Mouse (Mus musculus) layer of hippocampus, adult 9-10 months (tissue): ENCODE results near the gene Akr1c19.
"Not testable (repeated sequence)": the region's sequence is repeated elsewhere in the genome, so short reads cannot be mapped to it uniquely, and the experiment has no call there.

Source experiments
- DNase-seq: peaks from one replicate; pipeline ENCODE4 v3.0.0; 2022; ENCODE audit warnings: low spot score

Gene Akr1c19

DNA sequence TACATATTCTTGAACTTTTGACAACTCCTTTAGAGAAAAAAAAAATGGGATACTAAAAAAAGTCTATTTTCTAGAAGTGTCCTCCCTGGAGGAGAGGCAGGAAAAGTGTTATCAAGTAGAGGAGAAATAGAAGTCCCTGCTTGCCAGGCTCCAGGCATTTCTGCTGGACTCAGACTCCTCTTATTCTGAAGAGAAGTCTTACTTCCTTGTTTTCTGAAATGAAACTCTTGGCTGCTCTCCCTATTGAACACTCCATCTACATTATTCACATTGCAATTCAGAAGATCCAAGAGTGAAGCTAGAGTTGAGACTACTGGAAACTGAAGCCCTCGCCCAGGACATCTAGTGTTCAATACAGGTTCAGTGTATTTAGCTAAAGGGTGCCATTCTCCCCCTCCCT is at the start of gene Akr1c19:
Gene Akr1c19 (plus strand): TSS at position 260 of the 400 bp plus-strand sequence.
- DNase-seq = no peak

DNA sequence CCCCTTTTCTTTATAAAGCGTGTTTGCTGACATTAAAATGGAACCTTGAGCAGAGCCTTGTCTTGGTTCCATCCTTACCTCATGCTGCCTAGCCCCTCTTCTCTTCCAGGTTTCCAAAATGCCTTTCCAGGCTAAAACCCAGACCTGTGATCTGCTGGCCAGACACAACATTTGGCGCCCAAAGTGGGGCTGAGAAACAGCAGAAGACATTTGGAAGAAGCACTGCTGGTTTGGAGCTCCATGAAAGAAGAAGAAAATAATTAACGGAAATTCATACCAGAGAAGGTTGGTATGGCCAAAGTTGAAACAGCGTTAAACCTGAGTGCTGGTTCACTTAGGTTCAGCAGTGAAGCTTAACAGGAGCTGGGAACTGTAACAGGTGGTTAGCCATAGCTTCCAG is 47.2 kb upstream of the Akr1c19 start:
- DNase-seq = not testable (repeated sequence)

DNA sequence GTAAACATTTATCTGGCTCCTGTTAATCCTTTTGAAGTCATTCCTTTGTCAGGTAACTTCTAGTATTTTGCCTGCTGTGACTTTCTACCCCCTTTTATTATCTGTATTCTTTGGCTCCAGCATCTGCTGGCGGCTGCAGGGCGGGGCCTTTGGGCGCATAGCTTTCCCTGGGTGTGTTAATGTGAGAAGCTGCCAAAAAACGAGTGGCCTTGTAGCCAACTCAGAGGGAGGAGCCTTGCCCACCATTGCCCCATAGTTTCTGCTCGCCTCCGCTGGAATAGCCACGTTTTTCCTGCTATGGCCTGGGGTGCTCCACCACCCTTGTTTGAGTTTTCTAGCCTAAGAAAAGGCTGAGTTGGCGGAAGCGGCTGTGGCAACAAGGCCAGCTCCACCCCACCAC is 45.4 kb upstream of the Akr1c19 start:
- no peak for DNase-seq

DNA sequence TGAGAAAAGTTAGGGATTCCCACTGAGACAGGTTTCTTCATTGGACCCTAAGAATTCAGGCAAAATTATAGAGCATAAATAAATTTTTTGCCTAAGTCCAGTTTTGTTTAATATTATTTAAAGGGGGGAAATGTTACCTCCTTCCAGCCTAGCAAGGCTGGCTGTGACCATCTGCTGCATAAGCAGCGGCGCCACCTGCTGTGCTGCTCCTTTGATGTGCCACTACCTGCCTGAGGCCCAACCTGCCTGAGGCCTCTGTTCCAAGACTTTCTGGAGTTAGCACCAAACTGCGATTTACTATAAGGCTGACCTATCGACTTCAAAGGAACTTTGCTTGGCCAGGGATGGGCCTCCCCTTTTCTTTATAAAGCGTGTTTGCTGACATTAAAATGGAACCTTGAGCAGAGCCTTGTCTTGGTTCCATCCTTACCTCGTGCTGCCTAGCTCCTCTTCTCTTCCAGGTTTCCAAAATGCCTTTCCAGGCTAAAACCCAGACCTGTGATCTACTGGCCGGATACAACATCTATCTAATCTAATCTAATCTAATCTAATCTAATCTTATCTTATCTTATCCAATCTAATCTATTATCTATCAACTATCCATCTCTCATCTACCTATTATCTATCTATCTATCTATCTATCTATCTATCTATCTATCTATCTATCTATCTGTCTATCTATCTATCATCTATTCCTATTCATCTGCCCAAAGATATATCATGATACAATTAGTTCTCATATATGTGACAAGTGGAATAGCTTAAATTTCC is 41.7 kb upstream of the Akr1c19 start:
- DNase-seq = not testable (repeated sequence)

DNA sequence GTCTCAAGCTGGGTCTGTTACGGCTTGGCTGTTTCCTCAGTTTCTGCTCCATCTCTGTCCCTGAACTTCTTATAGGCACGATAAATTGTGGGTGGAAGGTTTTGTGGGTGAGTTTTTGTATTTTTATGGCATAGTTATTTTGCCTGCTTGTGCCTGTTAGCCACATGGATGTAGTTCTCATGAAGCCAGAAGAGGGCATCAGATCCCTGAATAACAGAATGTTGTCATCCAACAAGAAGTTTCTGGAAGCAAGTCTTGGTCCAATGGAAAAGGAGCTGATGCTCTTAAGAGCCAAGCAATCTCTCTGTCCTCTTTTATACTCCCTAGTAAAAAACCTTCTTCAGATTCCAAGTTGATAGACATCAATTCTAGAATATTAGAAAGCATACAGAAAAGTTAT is 40.3 kb upstream of the Akr1c19 start:
- peak; percentile 3 for DNase-seq

DNA sequence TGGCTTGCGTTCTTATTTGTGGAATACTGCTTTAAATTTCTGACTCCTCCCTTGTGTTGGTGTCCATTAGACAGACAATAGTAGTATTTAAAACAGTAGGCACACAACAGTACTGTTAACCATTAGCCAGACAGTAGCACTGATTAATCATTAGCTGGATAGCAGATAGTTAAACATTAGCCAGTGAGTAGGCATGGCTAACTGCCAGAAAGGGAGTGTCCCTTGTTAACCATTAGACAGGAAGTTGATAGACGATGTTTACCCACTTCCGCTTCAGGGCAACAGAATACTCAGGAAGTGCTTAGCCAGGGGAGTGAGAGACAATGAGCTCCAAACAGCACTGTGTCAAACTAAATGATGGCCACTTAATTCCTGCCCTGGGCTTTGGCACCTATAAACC is 37.6 kb upstream of the Akr1c19 start, which contains the start of gene Akr1c13:
Gene Akr1c13 (plus strand): TSS at position 247 of the 400 bp plus-strand sequence.
- no peak for DNase-seq

DNA sequence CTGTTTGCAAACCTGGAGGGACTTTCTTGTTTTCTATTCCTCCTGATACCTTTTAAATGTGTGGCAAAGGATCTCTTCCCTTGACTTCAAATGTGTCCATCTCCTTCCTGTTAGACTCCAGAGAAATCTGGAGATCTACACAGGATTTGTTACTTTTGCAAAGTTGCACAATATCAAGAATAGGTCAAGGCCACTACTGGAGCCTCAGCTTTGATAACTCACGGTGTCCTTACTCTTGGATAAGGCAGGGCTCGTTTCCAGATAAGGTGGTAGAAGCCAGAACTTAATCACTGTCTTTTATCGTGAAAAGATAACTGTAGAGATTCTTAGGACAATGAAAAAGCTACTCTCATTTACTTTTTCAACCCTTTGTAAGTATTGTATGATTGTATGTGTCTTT is 36.0 kb upstream of the Akr1c19 start:
- DNase-seq = no peak

DNA sequence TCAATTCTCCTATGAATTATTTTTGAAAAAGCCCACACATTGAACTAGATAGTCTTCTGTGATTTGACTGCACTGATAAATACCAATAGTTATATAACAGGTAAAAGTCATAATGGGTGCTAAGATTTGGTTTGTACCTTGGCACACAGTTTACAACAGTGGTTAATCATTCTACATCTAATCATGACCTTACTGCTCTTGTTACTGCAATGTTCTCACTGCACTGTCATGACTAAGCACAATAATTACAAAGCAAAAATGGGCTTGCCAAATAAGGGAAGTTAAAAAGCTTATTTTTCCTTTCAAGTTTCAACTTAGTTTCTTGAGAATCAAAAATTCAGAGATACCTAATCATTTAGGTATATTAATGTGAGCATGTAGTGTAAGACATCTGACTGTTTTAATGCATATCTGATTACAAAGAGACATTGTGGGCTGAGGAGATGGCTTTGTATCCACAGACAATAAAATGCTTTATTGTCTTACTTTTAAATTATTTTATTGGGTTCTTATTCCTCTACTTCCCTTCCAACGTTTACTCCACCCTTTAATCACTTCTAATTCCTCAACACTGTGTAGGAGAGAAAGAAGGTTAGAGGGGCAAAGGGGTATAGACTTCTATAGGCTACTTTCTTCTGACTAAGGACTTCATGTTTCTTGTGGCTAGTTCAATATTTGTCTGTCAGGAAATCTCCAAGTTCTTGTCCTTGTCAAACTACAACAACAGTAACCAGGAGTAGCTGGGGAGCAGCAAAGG is 22.2 kb upstream of the Akr1c19 start:
- no peak for DNase-seq

DNA sequence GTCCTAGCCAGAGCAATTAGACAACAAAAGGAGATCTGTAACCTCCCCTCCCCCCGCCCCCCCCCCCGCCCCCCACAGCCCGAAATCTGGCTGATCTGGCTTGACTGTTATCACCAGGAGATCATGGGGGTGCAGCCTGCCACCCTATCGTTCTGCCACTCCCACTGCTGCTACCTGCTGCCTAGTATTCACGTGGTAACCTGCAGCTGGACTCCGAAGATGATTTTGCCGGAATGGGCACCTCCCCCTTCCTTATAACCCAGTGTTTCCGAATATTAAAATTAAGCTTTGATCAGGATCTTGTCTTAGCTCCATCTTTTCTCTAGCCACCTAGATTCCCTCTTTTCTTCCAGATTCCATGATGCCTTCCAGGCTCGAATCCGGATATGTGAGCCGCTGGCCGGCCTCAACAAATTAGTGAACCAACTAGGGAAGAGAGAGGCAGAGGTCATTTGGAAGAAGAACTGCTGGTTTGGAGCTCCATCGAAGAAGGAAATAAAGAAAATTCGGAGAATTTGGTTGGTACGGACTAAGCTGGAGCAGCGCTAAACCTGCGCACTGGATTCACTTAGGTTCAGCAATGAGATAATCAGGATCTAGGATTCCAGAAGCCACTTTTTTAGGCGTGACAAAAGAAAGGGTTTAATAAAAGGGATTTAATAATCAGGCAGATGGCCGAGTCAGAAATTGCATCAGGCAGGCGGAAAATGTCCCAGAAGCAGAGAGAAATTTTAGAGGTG is 16.8 kb upstream of the Akr1c19 start:
- DNase-seq = no peak

DNA sequence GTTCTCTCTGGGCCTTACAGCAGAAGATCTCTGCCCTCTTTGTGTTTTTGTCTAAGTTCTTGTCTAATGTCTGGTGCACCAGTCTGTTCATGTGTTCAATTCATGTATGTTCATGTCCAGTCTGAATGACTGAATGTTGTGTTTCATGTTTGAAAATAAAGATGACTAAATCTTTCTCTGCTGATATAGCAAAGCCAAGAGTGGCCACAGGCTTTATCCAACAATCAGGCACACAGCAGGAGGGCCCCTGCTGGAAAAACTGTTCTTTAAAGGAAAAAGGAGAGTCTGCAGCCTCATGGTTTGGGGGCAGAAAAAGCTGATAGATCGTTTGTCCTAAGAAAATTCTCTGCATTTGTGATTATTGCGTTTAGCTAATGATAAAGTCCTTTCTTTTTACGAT is 16.2 kb upstream of the Akr1c19 start:
- DNase-seq = no peak

DNA sequence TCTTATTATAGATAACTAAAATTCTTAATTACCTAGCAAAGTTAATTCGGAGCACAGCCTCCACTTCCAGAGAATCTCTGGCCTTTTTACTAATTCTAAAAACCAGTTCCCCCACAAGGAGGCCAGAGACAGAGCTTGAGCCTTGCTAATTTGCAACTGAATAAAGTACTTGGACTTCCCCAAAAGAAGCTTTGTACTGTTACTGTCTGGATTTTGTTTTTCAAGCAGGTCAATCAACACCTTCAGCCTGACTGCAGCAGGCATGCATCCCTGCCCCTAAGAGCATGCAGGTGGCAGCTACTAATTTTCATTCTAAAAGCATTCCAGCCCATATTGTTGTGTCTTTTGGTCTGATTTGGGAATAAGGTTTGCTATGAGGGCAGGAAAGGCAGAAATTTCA is 13.0 kb upstream of the Akr1c19 start:
- not testable (repeated sequence) for DNase-seq

DNA sequence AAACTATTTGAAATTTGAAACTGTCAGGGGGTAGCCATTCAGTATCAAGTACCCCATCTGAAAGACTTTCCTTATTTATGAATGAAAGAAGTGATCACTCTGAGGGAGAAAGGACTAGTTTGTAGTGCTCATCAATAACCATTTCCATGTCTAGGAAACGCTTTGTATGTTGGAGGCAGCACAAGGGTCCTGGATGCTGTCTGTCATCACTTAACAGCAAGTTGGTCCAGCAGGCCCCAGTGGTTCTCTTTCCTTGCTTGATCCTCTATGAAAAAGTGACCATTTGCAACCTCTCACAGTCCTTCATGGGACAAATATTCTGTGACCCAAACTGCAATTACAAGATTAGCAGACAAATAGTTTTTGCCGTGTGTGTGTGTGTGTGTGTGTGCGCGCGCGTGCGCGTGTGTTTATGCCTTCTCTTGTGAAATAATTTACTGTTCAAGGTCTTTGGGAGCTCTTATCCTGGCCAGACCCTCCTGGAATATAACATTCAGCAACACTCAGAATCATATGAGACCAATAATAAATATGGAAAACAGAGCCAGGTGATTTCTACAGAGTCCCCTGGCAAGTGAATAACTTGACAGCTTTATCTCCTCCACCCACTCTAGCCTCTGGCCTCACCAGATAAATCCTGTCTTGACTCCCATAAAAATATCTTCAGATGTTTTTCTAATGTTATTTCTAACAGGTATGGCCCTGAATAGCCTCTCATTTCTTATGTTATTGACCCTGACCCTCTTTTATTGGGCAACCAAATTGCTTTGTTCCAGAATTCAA is 2.5 kb downstream of the Akr1c19 start:
- DNase-seq = no peak

DNA sequence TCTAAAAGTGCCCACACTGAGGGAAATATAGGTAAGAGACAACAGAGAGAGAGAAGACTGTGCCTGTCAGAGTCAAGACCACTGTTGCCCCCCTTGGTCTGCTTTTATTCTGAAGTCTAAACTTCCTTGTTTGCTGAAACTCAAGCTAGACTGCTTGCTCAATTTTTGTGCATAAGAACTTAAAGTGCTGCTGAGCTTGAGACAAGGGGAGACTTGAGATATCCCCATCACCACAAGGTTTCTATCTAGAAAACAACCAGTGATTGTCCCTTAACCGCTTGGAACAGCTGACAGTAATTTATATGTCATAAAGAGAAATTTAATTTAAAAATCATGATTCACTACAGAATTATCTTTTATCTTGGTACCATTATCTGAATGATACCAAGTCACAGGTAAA is 4.6 kb downstream of the Akr1c19 start:
- no peak for DNase-seq

DNA sequence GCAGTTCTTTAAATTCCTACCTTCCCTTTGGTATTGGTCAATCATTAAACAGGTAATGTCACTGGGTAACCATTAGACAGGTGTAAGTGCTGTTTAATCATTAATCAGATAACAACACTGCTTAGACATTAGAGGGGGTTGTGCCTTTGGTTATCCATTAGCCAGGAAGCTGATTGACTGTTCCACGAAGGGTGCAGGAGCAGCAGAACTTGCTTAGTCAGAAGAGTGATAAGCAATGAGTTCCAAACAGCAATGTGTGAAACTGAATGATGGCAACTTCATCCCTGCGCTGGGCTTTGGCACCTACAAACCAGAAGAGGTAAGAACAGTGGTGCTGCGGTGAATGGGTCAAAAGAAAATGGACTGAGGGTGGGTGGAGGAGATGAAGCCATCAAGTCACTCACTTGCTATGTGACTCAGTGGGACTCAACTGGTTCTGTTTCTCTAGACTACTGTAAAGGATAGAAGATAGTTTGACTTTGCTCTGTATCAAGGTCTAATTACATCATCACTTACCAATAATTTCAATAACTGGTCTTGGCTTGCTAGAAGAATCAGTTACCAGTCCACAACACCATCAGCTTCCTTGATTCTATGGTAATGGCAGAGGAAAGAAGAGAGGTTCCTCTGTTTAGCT is 5.2 kb downstream of the Akr1c19 start:
- no peak for DNase-seq

DNA sequence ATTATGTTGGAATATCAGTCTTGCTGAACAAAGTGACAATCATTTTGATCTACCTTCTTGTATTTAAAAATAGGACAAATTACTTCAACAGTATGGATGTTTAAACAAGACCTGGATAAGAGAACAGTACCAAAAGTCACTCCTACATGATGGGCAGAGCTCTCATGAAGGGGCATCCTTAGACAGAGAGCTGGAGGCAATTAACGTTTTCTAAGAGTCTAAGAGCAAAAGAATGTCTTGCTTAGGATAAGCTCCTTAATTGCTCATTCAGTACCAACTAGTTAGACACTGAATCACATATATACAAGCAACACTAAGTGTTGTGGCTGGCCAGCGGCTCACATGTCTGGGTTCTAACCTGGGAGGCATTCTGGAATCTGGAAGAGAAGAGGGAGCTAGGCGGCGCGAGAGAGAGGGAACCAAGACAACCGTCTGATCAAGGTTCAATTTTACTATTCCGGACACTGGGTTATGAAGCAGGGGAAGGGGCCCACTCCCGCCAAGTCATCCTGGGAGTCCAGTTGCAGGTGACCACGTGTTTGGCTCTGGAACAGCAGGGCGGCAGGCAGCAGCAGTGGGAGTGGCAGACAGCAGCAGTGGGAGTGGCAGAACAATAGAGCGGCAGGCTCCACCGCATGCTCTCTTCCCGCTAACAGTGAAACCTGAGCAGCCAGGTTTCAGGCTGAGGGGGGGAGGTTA is 16.5 kb downstream of the Akr1c19 start:
- DNase-seq = no peak

DNA sequence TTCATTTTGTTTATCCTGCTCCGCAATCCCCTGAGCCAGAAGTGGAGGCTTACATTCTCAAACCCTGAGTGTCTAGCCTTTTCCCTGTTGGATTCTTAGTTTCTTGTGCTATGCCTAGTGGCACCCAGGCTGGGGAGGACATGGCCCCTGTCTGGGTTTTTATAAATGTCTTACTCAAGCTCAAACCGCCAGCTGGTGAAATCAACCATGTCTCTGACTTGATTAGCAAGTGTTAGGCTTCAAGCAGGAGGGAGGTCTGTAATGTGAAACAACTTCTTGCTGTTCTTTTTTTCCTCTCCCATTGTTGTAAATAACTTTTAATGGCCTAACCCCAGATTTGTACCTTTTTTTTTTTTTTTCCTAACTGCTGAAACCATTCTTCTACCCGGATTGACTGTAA is 20.8 kb downstream of the Akr1c19 start:
- DNase-seq = no peak

DNA sequence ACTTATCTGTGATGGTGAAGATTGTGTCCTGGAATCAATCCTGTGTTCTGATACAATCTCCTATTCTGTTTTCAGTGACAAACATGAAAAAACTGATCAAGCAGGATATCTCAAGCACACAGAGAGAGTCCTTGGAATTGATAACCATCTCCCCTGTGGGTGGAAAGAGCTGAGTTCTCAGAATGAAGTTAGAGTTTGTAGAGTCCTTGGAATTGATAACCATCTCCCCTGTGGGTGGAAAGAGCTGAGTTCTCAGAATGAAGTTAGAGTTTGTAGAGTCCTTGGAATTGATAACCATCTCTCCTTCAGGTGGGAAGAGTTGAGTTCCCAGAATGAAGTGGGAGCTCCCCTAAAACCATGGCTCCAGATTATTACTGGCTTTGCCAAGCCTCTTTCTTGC is 28.4 kb downstream of the Akr1c19 start:
- not testable (repeated sequence) for DNase-seq

DNA sequence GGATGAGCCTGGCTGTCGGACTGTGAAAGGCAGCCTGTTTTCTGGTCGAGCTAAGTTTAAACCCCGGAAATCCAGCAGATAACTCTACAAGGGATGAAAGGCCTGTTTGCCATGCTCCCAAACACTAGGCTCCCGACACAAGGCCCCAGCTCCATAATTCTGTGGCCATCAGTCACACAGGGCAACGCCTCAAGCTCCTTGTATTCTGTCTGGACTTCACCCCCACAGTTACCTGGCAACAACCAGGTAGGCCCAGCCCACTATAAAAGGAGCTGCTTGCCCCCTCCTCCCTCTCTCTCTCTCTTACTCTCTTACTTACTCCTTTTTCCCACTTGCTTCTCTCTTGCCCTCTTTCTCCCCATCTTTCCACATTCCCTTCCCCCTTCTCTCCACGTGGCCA is 28.8 kb downstream of the Akr1c19 start:
- no peak for DNase-seq

DNA sequence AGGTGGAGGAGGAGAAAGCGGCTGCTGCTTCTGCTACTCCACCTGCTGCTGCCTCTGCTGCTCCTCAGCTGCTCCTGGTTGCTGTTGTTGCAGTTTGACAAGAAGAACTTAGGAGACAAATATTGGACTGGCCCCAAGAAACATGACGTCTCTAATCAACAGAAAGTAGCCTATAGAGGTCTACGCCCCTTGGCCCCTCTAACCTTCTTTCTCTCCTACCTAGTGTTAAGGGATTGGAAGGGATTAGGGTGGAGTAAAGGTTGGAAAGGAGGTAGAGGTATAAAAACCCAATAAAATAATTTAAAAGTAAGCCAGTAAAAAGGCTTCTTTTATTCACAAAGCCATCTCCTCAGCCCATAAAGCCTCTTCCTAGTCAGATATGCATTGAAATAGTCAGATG is 36.1 kb downstream of the Akr1c19 start:
- DNase-seq = no peak

DNA sequence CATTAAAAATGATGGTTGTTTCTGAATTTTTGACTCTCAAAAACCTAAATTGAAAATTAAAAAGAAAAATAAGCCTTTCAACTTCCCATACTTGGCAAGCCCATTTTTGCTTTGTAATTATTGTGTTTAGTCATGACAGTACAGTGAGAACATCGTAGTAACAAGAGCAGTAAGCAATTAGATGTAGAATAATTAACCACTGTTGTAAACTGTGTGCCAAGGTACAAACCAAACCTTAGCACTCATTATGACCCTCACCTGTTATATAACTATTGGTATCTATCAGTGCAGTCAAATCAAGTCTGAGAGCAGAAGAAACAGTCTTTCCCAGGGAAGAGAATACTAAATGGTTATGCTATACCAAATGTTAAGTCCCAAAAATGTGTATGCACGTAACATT is 36.5 kb downstream of the Akr1c19 start:
- no peak for DNase-seq

DNA sequence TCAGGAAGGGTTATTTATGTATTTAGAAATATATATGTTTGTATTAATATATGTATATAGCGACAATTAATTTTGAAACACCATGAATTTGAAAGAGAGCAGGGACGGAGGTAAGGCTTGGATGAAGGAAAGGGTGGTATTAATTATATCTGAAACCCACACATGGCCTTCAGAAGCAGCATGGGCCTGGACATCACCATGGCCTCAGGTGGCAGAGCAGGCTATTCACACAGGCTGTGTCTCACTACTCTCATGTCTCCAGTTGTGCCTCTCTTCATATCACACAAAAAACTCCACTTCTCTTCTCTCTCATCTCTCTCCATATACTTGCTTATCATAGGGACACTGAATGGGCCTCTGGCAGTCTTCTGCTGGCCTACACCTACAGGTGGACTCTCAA is 37.0 kb downstream of the Akr1c19 start:
- not testable (repeated sequence) for DNase-seq
